Mouse (Mus musculus) lung, postnatal 0 days (tissue): ENCODE measurements around the gene Traf7.

ENCODE experiments used
- CTCF ChIP-seq: IDR thresholded peaks from 2 replicates; pipeline ENCODE4 v1.5.1; 2016; ENCODE audit warnings: antibody characterized with exemption, mild to moderate bottlenecking
- EP300 ChIP-seq: IDR thresholded peaks from 2 replicates; pipeline ENCODE4 v1.6.1; 2016; ENCODE audit warnings: antibody characterized with exemption, mild to moderate bottlenecking, control low read depth

- TF ChIP-seq CTCF (no peak), EP300 (no peak)
Observed at GRCm38 (mm10) chr17:24489265-24490030, 38.3 kb downstream of the Traf7 start.
